Mouse (Mus musculus) stomach, postnatal 0 days (tissue): ENCODE data around the gene Rtn1.

Experiments
- CTCF ChIP-seq: IDR thresholded peaks from 2 replicates; pipeline ENCODE4 v1.5.1; 2016; ENCODE audit warnings: antibody characterized with exemption, low read depth, mild to moderate bottlenecking, moderate library complexity
- EP300 ChIP-seq: optimal IDR thresholded peaks from 2 replicates; pipeline ENCODE3; 2016; ENCODE audit warnings: antibody characterized with exemption

- no peak for TF ChIP-seq CTCF
- TF ChIP-seq EP300 = no peak
Observed at GRCm38 (mm10) chr12:72298222-72298621, 110.6 kb downstream of the Rtn1 start.
